Mouse (Mus musculus) limb, embryonic 10.5 days (tissue): ENCODE results near the gene Slc35e4. TPM values are rescaled to one million over a fixed set of nuclear protein-coding genes. Genes with fewer than 3 reads are reported as not detected.

Experiments
- DNase-seq: peaks from one replicate; pipeline ENCODE4 v3.0.0-alpha.2; 2017; ENCODE audit warnings: low spot score
- H3K27ac ChIP-seq: fragments of 300-500 bp; sonication (generic); 2 replicates; pipeline ENCODE4 v1.5.1; 2016; ENCODE audit warnings: mild to moderate bottlenecking
- H3K27me3 ChIP-seq: fragments of 300-500 bp; sonication (generic); 2 replicates; pipeline ENCODE4 v1.6.1; 2016; ENCODE audit warnings: low read depth, mild to moderate bottlenecking; ENCODE audit not compliant: poor library complexity, severe bottlenecking
- H3K36me3 ChIP-seq: fragments of 300-500 bp; sonication (generic); 2 replicates; pipeline ENCODE4 v1.6.1; 2016; ENCODE audit warnings: mild to moderate bottlenecking, moderate library complexity
- H3K4me1 ChIP-seq: fragments of 300-500 bp; sonication (generic); 2 replicates; pipeline ENCODE4 v1.6.1; 2016
- H3K4me3 ChIP-seq: fragments of 300-500 bp; sonication (generic); 2 replicates; pipeline ENCODE4 v1.5.1; 2016; ENCODE audit warnings: mild to moderate bottlenecking, moderate library complexity
- H3K9me3 ChIP-seq: fragments of 300-500 bp; sonication (generic); replicated peaks from 2 replicates; pipeline ENCODE4 v1.6.1; 2016; ENCODE audit warnings: mild to moderate bottlenecking
- WGBS: fragments of 180-500 bp; shearing (Covaris S2); methylation state at CpG from one replicate; pipeline ENCODE4 v1.1.7; 2016; 5-methylcytosine and 5-hydroxymethylcytosine counted together
- polyA plus RNA-seq: library from polyadenylated mRNA; unstranded; fragments of >200 nt; fragmentation: Nextera tagmentation; extraction: Ambion mirVana; gene quantifications from 2 replicates; pipeline ENCODE4 v1.2.1, GENCODE M21; 2016

Slc35e4 gene
- polyA plus RNA-seq, 1 experiment from 2014 or later, result 2.6 TPM

DNA sequence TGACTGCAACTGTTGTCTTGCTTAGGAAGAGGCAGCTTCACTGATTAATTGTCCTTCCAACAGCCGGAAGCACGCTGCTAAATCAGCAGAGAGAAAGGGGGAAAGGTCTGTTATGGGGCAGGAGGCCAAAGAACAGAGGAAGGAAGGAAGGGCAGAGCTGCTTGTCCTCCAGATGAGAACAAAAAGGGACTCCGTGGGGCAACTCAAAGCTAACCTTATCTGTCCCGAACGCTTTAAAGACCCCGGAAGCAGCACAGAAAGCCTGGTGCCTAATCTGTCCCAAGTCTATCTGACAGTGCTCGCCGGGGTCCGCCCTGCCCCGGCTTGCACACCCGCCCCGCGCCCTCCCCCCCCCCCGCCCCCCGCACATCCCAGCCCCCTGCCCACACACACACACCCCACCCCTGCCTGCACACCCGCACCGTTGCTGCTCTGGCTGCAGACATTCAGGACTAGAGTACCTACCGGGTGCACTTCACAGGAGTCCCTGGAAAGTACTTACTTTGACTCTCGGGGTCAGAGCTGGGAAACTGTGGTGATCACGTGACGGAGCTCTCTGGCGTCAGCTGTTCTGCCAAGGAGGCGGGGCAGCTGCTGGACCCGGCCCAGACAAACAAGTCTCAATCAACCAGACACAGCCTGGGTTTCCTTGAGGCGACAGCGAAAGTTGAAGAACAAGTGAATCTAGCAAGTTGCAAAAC, 17.2 kb upstream of the Slc35e4 start, which contains the start of gene Tcn2:
TSS of gene Tcn2 (minus strand) at position 649 of the 701 bp plus-strand sequence.
- WGBS, result 0% methylated on average over 18 of the region's 26 CpGs
- H3K27me3 ChIP-seq, result no peaks in the 10 kb centered on the region
- peaks cover 10% of the 10 kb centered on the region for H3K4me1 ChIP-seq
- H3K4me3 ChIP-seq, result peak within 1 kb of the TSS; percentile 62
- no peaks in the 10 kb centered on the region; the same call in 1 of the 2 replicates for H3K36me3 ChIP-seq
- no peaks in the 10 kb centered on the region for H3K9me3 ChIP-seq
- peak; percentile 86 for DNase-seq
- peak within 1 kb of the TSS; percentile 75 for H3K27ac ChIP-seq

DNA sequence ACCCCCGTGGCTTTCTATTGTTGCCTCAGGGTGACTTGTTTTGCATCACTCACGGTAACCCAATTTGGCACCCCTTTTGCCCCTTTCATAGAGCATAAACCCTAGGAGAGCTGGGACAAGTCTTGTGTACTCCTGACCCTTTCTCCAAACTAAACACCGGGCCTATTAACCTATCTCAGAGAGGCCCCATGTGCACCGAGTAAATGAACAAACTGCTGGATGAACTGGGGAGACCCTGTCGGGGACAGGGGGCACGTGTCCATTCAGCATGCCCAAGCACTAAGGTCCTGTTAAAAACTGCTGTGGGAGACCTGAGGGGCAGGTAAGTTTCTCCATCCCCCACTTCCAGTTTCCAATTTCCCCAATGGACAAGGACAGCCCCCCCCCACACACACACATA, 16.5 kb upstream of the Slc35e4 start:
- H3K4me3 ChIP-seq, result peak overlapping the region; percentile 62
- no peaks in the 10 kb centered on the region for H3K9me3 ChIP-seq
- H3K27ac ChIP-seq, result peak overlapping the region; percentile 75; the same call in 1 of the 2 replicates
- WGBS, result 35% methylated on average over 6 of the region's 6 CpGs
- DNase-seq, result no peak
- no peaks in the 10 kb centered on the region for H3K27me3 ChIP-seq
- peaks cover 2% of the 10 kb centered on the region; the same call in 1 of the 2 replicates for H3K36me3 ChIP-seq
- peaks cover 10% of the 10 kb centered on the region for H3K4me1 ChIP-seq

DNA sequence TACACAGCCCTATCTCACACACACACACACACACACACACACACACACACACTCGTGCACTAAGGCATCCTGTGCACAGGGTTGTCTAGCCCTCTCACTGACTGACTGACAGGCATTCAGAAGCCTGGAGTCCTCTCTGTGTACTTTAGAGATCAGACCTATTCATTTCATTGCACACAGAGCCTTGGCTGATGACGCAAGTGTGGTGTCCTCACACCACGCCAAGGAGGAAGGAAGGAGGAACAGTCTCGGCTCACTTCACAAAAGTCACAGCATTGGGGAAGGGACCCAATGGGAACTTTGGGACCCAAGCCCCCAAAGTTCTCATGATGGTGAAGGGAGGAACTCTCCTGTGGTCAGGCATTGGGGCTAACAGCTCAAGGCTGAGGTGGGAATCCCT, 15.6 kb upstream of the Slc35e4 start:
- H3K27ac ChIP-seq, result no peak overlapping the region
- H3K9me3 ChIP-seq, result no peaks in the 10 kb centered on the region
- no peak overlapping the region for H3K4me3 ChIP-seq
- peaks cover 4% of the 10 kb centered on the region; the same call in 1 of the 2 replicates for H3K36me3 ChIP-seq
- DNase-seq, result peak; percentile 24
- H3K27me3 ChIP-seq, result no peaks in the 10 kb centered on the region
- 84% methylated on average over 4 of the region's 4 CpGs for WGBS
- H3K4me1 ChIP-seq, result peaks cover 10% of the 10 kb centered on the region

DNA sequence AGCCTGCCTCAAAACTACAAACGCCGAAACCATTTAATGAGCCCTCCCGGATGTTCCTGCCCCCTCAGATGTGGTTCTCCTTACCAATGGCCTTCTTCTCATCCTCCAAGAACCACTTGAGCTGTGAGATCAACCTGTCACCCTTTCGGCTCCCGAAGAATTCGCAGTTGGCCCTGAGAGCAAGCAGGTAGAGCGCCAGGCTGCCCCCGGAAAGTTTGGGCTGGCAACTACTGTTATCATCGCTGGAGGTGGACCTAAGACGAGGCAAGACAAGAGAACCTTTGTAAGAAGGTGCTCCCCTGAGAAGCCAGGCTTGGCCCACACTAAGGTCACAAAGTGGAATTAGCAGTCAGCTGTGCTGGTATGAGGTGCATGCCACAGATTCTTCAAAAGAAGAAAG, 11.5 kb upstream of the Slc35e4 start:
- H3K4me3 ChIP-seq, result no peak overlapping the region
- no peak overlapping the region for H3K27ac ChIP-seq

DNA sequence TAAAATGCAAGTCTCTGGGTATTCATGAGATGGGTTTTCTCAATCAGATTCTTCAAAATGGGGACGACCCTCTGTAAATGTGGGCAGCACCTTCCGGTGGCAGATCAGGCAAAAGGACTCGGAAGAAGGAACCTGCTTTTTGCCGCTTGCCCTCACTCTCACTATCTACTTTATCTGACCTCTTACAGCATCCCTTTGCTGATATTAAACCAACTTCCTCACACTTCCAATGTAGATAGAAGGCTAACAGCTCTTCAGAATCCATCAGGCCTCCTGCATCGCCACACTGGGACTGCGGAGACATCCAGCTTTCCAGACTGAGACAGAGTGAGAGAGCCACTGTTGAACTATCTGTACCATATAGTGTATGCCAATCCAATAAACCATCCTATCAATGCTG, 8.3 kb upstream of the Slc35e4 start:
- Histone ChIP-seq H3K36me3 (peaks cover 31% of the 10 kb centered on the region), H3K4me1 (no peaks in the 10 kb centered on the region), H3K9me3 (no peaks in the 10 kb centered on the region), H3K27ac (no peak overlapping the region), H3K4me3 (no peak overlapping the region), H3K27me3 (no peaks in the 10 kb centered on the region)
- 97% methylated on average over 6 of the region's 6 CpGs for WGBS
- no peak for DNase-seq

More for the DNA sequence above, 11.5 kb upstream of the Slc35e4 start:
- 93% methylated on average over 10 of the region's 10 CpGs for WGBS
- no peak for DNase-seq
- H3K4me1 ChIP-seq, result peaks cover 1% of the 10 kb centered on the region; the same call in 1 of the 2 replicates
- H3K36me3 ChIP-seq, result peaks cover 31% of the 10 kb centered on the region
- H3K27me3 ChIP-seq, result no peaks in the 10 kb centered on the region
- H3K9me3 ChIP-seq, result no peaks in the 10 kb centered on the region

DNA sequence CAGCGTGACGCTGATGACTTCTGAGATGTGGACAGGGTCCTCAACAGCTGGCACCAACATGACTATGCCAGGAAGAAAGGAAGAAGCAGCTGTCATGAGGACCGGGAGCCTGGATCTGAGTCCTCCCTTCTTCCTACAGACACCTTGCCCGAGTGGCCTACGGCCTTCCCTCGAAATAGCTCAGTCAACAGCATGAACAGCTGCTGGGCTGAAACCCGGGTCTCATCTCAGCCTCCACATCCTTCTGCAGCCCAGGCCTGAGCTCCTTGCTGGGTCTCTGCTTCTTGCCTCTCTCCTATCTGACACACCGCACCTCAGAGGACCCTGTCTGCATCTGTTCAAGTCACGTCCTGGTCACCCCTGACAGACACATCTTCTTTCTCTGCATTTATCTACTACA, 7.7 kb upstream of the Slc35e4 start:
- Histone ChIP-seq H3K27me3 (no peaks in the 10 kb centered on the region), H3K36me3 (peaks cover 31% of the 10 kb centered on the region), H3K9me3 (no peaks in the 10 kb centered on the region), H3K4me1 (no peaks in the 10 kb centered on the region), H3K27ac (no peak overlapping the region), H3K4me3 (no peak overlapping the region)
- no peak for DNase-seq
- WGBS, result 97% methylated on average over 9 of the region's 9 CpGs

DNA sequence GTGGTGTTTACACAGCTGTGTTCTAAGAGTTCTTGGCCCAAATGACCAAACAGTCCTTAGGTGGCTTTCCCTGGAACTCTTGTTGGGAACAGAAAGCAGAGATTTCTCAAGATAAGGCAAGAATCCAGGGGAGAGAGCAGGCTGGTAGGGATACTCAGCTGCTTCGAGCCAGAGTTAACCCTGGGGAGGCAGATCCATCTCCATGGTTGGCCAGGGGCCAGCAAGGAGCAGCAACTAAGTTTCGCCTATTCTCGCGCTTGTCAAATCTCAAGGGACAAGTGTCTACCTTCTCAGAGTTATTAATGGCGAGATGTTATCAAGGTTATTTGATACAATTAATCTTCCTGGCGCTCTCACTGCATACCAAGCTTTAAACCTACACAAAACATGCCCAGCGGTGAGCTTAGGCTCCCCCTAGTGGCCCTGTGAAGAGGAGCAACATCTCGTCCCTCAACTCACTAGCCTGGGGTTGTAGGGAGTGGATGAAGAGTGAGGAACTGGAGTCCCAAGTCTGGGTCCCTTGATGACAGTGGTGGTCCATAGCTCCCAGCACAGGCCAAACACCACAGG, 6.9 kb upstream of the Slc35e4 start:
- DNase-seq, result peak; percentile 58
- H3K27ac ChIP-seq, result no peak overlapping the region
- no peak overlapping the region for H3K4me3 ChIP-seq
- 35% methylated on average over 8 of the region's 8 CpGs for WGBS
- no peaks in the 10 kb centered on the region for H3K9me3 ChIP-seq
- H3K36me3 ChIP-seq, result peaks cover 31% of the 10 kb centered on the region
- H3K4me1 ChIP-seq, result no peaks in the 10 kb centered on the region
- no peaks in the 10 kb centered on the region for H3K27me3 ChIP-seq

DNA sequence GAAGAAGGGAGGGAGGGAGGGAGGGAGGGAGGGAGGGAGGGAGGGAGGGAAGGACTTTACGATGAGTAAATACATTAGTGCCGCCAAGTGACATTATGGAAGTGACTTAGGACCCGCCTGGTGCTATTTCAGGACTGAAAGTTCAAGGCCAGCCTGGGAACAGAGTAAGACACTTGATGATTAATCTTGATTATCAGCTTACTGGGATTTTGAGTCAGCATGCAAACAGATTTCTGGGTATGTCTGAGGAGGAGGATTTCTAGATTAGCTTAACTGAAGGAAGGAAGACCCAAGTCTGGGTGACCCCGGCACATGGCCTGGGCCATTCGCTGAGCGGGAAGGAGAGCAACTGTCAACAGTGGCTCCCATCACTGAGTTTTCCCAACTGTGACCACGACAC, 6.0 kb upstream of the Slc35e4 start:
- H3K27ac ChIP-seq, result no peak overlapping the region
- WGBS, result 86% methylated on average over 7 of the region's 7 CpGs
- H3K9me3 ChIP-seq, result no peaks in the 10 kb centered on the region
- H3K4me1 ChIP-seq, result no peaks in the 10 kb centered on the region
- H3K4me3 ChIP-seq, result no peak overlapping the region
- peaks cover 27% of the 10 kb centered on the region for H3K36me3 ChIP-seq
- DNase-seq, result no peak
- no peaks in the 10 kb centered on the region for H3K27me3 ChIP-seq

DNA sequence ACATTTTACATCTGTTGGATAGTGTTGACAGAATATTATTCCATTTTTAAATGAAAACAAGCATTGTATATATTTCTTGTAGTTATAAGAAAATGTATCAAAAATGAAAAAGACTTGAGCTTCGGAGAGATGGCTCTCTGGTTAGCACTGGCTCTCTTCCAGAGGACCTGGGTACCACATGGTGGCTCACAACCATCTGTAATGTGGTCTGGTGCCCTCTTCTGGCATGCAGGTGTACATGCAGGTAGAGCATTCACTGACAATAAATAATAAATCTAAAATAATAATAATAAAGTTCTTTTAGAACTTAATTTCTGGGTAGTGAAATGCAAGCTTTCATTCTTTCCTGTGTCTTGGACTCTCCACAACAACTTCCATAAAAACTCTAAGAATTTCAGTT, 4.3 kb upstream of the Slc35e4 start:
- no peak for DNase-seq
- peaks cover 17% of the 10 kb centered on the region for H3K36me3 ChIP-seq
- no peaks in the 10 kb centered on the region for H3K9me3 ChIP-seq
- H3K4me1 ChIP-seq, result peaks cover 8% of the 10 kb centered on the region
- no peaks in the 10 kb centered on the region for H3K27me3 ChIP-seq
- H3K4me3 ChIP-seq, result no peak overlapping the region
- no peak overlapping the region for H3K27ac ChIP-seq
- 69% methylated on average over 1 of the region's 1 CpGs for WGBS

DNA sequence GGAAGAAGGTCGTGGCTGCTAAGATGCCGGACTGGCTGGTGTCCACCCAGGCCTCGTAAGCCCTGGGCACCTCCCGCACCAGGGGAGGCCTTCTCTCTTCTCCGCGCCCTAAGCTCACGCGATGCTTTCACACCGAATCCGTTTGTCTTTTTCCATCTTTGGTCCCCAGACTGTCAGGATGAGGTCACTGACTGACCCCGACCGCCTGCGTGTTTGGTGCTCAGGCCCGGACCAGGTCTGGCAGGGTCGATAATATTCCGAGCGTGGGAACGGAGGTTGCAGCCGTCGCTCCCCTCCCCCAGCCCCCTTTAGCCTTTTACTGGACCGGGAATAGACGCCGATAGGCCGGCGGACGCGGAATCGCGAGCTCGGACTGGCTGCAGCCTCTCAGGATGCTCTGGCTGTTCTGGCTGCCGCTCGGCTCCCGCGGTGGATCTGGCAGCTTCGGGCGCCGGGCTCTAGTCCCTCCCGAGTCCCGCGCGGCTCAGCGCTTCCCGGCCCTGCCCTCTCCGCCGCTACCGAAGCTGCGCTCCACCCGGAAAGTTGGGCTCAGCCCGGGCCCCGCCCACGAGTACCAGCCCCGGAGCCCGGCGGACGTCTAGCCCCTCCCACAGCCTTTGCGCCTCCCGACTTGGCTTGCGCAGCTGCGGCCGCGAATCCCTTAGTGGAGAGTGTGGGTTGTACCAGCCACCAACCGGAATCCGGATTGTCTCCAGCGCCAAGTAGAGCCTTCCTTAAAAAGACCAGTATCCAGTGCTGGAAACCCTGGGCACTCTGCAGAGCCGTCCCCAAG, 952 bp downstream of the Slc35e4 start:
- H3K4me1 ChIP-seq, result peaks cover 33% of the 10 kb centered on the region
- H3K27ac ChIP-seq, result peak overlapping the region; percentile 72
- H3K9me3 ChIP-seq, result no peaks in the 10 kb centered on the region
- no peaks in the 10 kb centered on the region for H3K36me3 ChIP-seq
- WGBS, result under 1% methylated on average over 65 of the region's 65 CpGs
- H3K27me3 ChIP-seq, result peaks cover 31% of the 10 kb centered on the region
- peak; percentile 87 for DNase-seq
- H3K4me3 ChIP-seq, result peak overlapping the region; percentile 72

DNA sequence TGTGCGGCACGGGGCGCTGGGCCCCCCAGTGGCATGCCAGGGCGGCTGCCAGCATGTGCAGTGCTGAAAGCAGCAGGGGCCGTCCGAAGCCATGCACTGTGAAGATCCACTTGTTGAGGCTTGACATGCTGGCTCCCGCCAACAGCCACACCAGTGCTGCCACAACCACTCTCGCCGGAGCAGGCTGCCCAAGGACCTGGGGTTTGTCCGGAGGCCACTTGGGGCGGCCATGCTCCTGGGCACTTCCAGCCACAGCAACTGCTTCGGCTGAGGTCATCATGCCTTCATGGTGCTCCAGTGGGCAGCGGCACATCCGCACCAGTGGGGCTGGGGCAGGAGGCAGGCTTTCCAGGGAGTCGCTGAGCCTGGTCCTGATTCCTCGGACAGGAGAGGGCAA, 1.6 kb downstream of the Slc35e4 start:
- Histone ChIP-seq H3K27ac (peak overlapping the region; percentile 72), H3K4me3 (peak overlapping the region; percentile 72), H3K9me3 (no peaks in the 10 kb centered on the region), H3K27me3 (peaks cover 31% of the 10 kb centered on the region), H3K4me1 (peaks cover 33% of the 10 kb centered on the region), H3K36me3 (no peaks in the 10 kb centered on the region)
- WGBS, result 2% methylated on average over 16 of the region's 16 CpGs
- DNase-seq, result peak; percentile 63

DNA sequence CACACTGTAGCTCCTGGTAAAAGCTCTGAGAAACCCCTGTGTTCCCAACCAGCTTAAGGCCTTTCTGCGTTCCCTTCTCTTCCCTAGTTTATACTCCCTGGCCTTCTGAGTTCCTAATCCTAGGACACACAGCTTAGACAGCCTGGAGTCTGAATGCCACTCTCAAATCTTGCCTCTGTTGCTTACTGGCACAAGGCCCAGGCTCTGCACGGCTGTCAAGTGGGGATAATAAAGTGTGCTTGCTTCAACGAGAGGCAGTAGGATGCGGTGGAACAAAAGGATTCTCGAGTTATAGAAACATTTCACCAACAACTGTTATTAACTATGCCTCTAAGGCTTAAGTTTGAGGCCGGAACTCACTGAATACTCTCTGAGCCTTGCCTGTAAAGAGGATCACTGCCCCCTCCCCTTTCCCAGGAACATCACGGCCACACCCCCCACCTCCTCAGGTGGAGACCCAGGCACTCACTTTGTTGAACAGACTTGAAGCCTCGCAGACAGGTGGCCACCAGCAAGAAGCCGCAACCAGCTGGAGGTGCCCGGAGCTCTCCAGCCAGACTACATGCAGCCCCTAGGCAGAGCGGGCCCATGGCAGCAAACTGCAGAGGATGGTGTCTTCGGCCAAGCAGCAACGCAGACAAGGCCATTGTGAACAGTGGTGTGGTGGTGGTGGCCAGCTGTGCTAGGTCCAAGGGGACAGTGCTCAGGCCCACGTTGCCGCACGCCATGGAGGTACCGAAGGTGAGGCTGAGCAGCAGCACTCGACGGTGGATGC, 2.2 kb downstream of the Slc35e4 start:
- Histone ChIP-seq H3K36me3 (no peaks in the 10 kb centered on the region), H3K4me1 (peaks cover 33% of the 10 kb centered on the region), H3K9me3 (no peaks in the 10 kb centered on the region), H3K4me3 (peak overlapping the region; percentile 72), H3K27ac (peak overlapping the region; percentile 72), H3K27me3 (peaks cover 31% of the 10 kb centered on the region)
- WGBS, result 30% methylated on average over 19 of the region's 19 CpGs
- DNase-seq, result no peak
